Mouse (Mus musculus) liver, embryonic 14.5 days (tissue): ENCODE data around the gene Irs2.

Source experiments
- CTCF ChIP-seq: IDR thresholded peaks from 2 replicates; pipeline ENCODE4 v1.5.1; 2016; ENCODE audit warnings: antibody characterized with exemption, low read depth, control low read depth
- EP300 ChIP-seq: IDR thresholded peaks from 2 replicates; pipeline ENCODE4 v1.6.1; 2016; ENCODE audit warnings: antibody characterized with exemption, low read depth

GRCm38 (mm10) chr8:11002816-11003215, 5.4 kb downstream of the Irs2 start:
- TF ChIP-seq EP300 (no peak), CTCF (no peak)
